In genomic region chr8:31372397-31372796, GRCm38 (mm10) we compare ENCODE assay signal across 12 mouse cellular contexts.
DNase-seq lines count a peak whose midpoint lies in the region; TF ChIP-seq lines count a peak whose summit lies in the region.
"Had no signal": no experiment of that assay in that cellular context is flagged by ENCODE, and none has a peak within 500 bp of the region (broad histone marks: within the 10 kb centered on the region; RNA-seq: fewer than 3 reads in every experiment).

No protein-coding gene starts in this region.

- intact Hi-C loops in left cerebral cortex, adult 2 months (cut with DNase I): loop anchor here (5.0 kb wide), 1 partner anchor 630 kb away; no protein-coding TSS in a partner anchor
- intact Hi-C loops in left cerebral cortex, postnatal 36 days (cut with DNase I): no loop called here

- no peak overlapping the region for H3K4me3 ChIP-seq in left cerebral cortex, adult 2 months
- H3K4me3 ChIP-seq: heart, embryonic 15.5 days; liver, embryonic 13.5 days; neural tube, embryonic 12.5 days had no signal

- DNase-seq in cerebellum, postnatal 14 days: peak; percentile 10 to 32
- DNase-seq in cerebellum, postnatal 25 days: no peak
- no peak for DNase-seq in left cerebral cortex, adult 2 months (ENCODE audit: extremely low spot score in 1 of 2, low spot score in 2 of 2)
- no peak for DNase-seq in left cerebral cortex, postnatal 36 days (ENCODE audit: low spot score in 2 of 2)
- peak; percentile 50 for DNase-seq in R1 (ENCODE audit: low read depth, low spot score)
- DNase-seq in hindlimb bud, embryonic 11.5 days (ENCODE audit: extremely low spot score, low read depth, low spot score): peak; percentile 14
- DNase-seq in ovary, postnatal 36 days (ENCODE audit: low spot score): no peak
- DNase-seq in cerebellum, adult 9-10 months: no peak
- DNase-seq: adrenal gland, postnatal 36 days; liver, embryonic 13.5 days had no signal

- H3K27ac ChIP-seq in left cerebral cortex, adult 2 months: no peak overlapping the region
- H3K27ac ChIP-seq: heart, embryonic 15.5 days; liver, embryonic 13.5 days; neural tube, embryonic 12.5 days had no signal

- peak; percentile 63 for TF ChIP-seq CTCF in left cerebral cortex, adult 2 months (IDR thresholded peaks at IDR 0.05)

Comparison
In these comparisons a context has a peak if more than half of its experiments do, and no peak if none do; other contexts are left out.
1. DNase-seq: peak in cerebellum, postnatal 14 days (2 of 2), R1 (single experiment) and hindlimb bud, embryonic 11.5 days (single experiment); none in cerebellum, postnatal 25 days (0 of 2), left cerebral cortex, adult 2 months (0 of 2), left cerebral cortex, postnatal 36 days (0 of 2), ovary, postnatal 36 days (single experiment) and cerebellum, adult 9-10 months (single experiment).